Mouse (Mus musculus) G1E (cell line): ENCODE results near the gene Il9.

Experiments
- CTCF ChIP-seq: IDR thresholded peaks from 2 replicates; pipeline ENCODE4 v1.5.1; 2012; ENCODE audit warnings: low read depth, low read length, inconsistent platforms, mixed read lengths
- GATA1 ChIP-seq: IDR thresholded peaks from 2 replicates; pipeline ENCODE4 v1.6.1; 2012; ENCODE audit warnings: borderline replicate concordance, low read length, inconsistent platforms, mixed read lengths
- TAL1 ChIP-seq: conservative IDR thresholded peaks from 2 replicates; pipeline ENCODE4 v1.6.1; 2012; ENCODE audit warnings: low read depth, low read length, inconsistent platforms, mixed read lengths

DNA sequence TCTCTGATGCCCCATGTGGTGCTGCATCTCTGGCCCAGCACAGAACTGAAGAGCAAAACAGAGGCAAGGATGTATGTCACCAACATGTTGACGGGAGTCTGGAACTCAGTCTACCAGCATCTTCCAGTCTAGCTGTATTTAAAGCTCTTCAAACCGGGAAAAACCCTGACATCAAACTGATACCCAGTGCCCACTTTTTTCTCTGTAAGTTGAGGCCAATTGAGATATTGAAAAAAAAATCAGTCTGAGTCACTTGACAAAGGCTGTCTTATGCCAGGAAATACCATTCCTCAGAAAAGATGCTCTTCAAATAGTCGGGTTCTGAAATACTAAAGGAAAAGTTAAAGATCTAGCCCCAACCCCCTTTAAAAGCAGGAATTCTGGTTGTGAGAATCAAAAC lies at the start of gene Il9:
- TF ChIP-seq CTCF, result no peak
- TF ChIP-seq GATA1, result no peak
- TF ChIP-seq TAL1, result no peak
